Comparison of ENCODE assay signal across 9 mouse cellular contexts in the genomic region with DNA sequence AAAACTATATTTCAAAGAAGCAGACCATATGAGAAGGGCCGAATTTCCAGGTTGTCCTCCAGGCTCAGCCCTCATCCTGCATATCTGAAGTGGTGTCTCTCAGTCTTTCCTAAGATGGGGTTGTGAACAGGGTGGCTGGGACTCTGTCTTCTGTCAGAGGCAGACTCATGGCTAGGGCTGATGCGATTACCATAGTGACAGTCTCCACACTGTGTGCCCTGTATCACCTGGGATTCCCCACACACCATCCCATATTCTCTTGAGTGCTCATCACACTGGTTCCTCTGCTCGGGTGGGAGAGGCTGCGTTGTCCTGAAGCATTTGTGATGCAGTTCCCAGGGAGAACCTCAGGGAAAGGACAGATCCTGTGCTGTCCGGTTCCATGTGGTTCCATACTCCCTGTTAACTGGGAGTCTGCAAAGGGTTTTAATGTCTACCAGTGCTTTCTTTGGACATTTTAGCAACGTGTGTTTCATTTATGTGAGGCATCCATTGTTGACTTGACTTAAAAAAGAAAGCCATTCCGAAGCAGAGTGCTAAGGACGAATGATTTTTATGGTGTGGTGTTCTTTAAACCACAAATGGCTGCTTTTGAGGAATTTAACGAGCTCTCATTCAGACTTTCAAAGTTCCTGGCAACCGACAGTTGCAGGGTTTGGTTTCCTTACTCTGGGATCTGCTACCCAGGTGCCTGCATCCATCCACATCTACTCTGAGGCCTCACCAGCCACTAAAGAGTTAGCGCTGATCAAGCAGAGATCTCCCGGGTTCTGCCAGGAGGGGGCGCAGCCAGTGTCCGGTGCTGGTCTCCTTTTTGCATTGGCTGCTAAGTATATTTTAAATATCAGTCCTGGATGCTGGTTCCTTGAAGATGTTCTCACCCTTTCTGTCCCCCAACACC. TPM values are rescaled to one million over a fixed set of nuclear protein-coding genes. Genes with fewer than 3 reads are reported as not detected.
DNase-seq lines count a peak whose midpoint lies in the region; TF ChIP-seq lines count a peak whose summit lies in the region.
"Had no signal": no experiment of that assay in that cellular context is flagged by ENCODE, and none has a peak within 500 bp of the region (broad histone marks: within the 10 kb centered on the region; RNA-seq: fewer than 3 reads in every experiment).

No protein-coding gene starts in this region.

- TF ChIP-seq POLR2A in brain, embryonic 14.5 days (IDR thresholded peaks at IDR 0.05; ENCODE audit: borderline replicate concordance, extremely low read depth, insufficient read depth, insufficient read length, poor library complexity, severe bottlenecking), result no peak

- no peak overlapping the region for H3K4me3 ChIP-seq in gastrocnemius, adult 2 months

- no peak overlapping the region for H3K27ac ChIP-seq in gastrocnemius, adult 2 months
- H3K27ac ChIP-seq: macrophage had no signal

- DNase-seq in gastrocnemius, adult 2 months, result peak; percentile 46
- no peak for DNase-seq in gastrocnemius, postnatal 25 days
- peak; percentile 35 for DNase-seq in right cerebral cortex, adult 18-20 months
- DNase-seq in right cerebral cortex, postnatal 25 days, result no peak
- no peak for DNase-seq in brain, embryonic 14.5 days (ENCODE audit: low read depth)
- peak; percentile 63 for DNase-seq in heart, postnatal 4 days
- DNase-seq in lung, postnatal 36 days, result peak; percentile 63
- peak; percentile 23 for DNase-seq in thymus, postnatal 25 days

- intact Hi-C loops in gastrocnemius, adult 2 months (cut with DNase I), result no loop called here

- peak; percentile 60 for TF ChIP-seq CTCF in gastrocnemius, adult 2 months (IDR thresholded peaks at IDR 0.05)
- peak; percentile 72 for TF ChIP-seq CTCF in brain, embryonic 14.5 days (IDR thresholded peaks at IDR 0.05; ENCODE audit: borderline replicate concordance, extremely low read depth, insufficient read depth, insufficient read length)

RNA-seq across cellular contexts. Expression of a gene that starts 7.2 kb away (rescaled TPM):
- 1 to 10 TPM in 1 of 2 experiments, under 1 TPM in 1; 0.82 to 2.9 TPM for total RNA-seq in gastrocnemius, adult 2 months (2021)
- total RNA-seq in gastrocnemius, postnatal 25 days (2021), result 1 to 10 TPM; 1.5 to 2.4 TPM
- 14.3 and 23.2 TPM in 2 replicates for polyA plus RNA-seq in brain, embryonic 14.5 days (2012; rRNA removed)
- 1 to 10 TPM; 3.7 to 4.7 TPM for total RNA-seq in heart, postnatal 4 days (2021)

Comparison
In these comparisons a context has a peak if more than half of its experiments do, and no peak if none do; other contexts are left out.
1. DNase-seq: peak in gastrocnemius, adult 2 months (single experiment), right cerebral cortex, adult 18-20 months (single experiment), heart, postnatal 4 days (single experiment), lung, postnatal 36 days (single experiment) and thymus, postnatal 25 days (single experiment); none in gastrocnemius, postnatal 25 days (single experiment), right cerebral cortex, postnatal 25 days (single experiment) and brain, embryonic 14.5 days (single experiment).